Mouse (Mus musculus): ENCODE results near the gene Slc36a3. TPM values are rescaled to one million over a fixed set of nuclear protein-coding genes. Genes with fewer than 3 reads are reported as not detected.

Gene Slc36a3
- total RNA-seq, 2 experiments from 2014 or later: not detected

GRCm38 (mm10) chr11:55078502-55078901, 73.0 kb downstream of the Slc36a3 start:
- DNase-seq: no peak
- intact Hi-C loops (cut with DNase I): no loop called here

- intact Hi-C loops (cut with DNase I): no loop called here
- DNase-seq: peak; percentile 74 to 76
Measured at GRCm38 (mm10) chr11:55077331-55078231, 73.9 kb downstream of the Slc36a3 start, which contains the start of gene Ccdc69. Gene Ccdc69, minus strand, starts transcription at chr11:55078131.

GRCm38 (mm10) chr11:55076234-55076633, 75.3 kb downstream of the Slc36a3 start:
- DNase-seq: no peak
- intact Hi-C loops (cut with DNase I): no loop called here

- intact Hi-C loops (cut with DNase I): no loop called here
Measured at GRCm38 (mm10) chr11:55075602-55076001, 75.9 kb downstream of the Slc36a3 start.

More at GRCm38 (mm10) chr11:55075602-55076001, 75.9 kb downstream of the Slc36a3 start:
- peak; percentile 71 to 76 for DNase-seq

Other genes with a start within 250 kb of the Slc36a3 start
- gene Gpx3, start 249.3 kb downstream of the Slc36a3 start, total RNA-seq (2021): 100 to 1,000 TPM; 102 to 159 TPM
- gene Tnip1, start 188.8 kb downstream of the Slc36a3 start, total RNA-seq (2021): 10 to 100 TPM; 33.4 to 37.1 TPM
- gene Anxa6, start 118.3 kb downstream of the Slc36a3 start, total RNA-seq (2021): 100 to 1,000 TPM; 319 to 333 TPM
- gene Ccdc69, start 73.6 kb downstream of the Slc36a3 start, total RNA-seq (2021): 10 to 100 TPM in 1 of 2 experiments, 1 to 10 TPM in 1; 9.2 to 11.5 TPM
- gene Gm2a, start 53.6 kb downstream of the Slc36a3 start, total RNA-seq (2021): 10 to 100 TPM; 12.7 to 13.5 TPM
- gene Slc36a2, start 33.4 kb upstream of the Slc36a3 start, total RNA-seq (2021): 10 to 100 TPM in 1 of 2 experiments, 1 to 10 TPM in 1; 9.4 to 24.0 TPM
- 10 to 100 TPM; 11.4 to 12.9 TPM for gene Slc36a1, start 52.6 kb upstream of the Slc36a3 start, total RNA-seq (2021)
- gene Fat2, start 184.9 kb upstream of the Slc36a3 start, total RNA-seq (2021): under 1 TPM; 0.02 to 0.05 TPM